Mouse (Mus musculus) cerebellum, postnatal 14 days (tissue): ENCODE data around the gene Gal3st2.
"Not testable (repeated sequence)": the region's sequence is repeated elsewhere in the genome, so short reads cannot be mapped to it uniquely, and the experiment has no call there.

Experiments used
- DNase-seq, 2 experiments: peaks; one replicate each; pipeline ENCODE4 v3.0.0; 2021; ENCODE audit warnings: mixed read lengths in 2 of 2

The Gal3st2 gene

GRCm38 (mm10) chr1:93871594-93872105, 10.5 kb downstream of the Gal3st2 start:
- not testable (repeated sequence) for DNase-seq

GRCm38 (mm10) chr1:93874405-93874804, 13.3 kb downstream of the Gal3st2 start:
- not testable (repeated sequence) for DNase-seq

- not testable (repeated sequence) for DNase-seq
Measured at GRCm38 (mm10) chr1:93881778-93882177, 20.7 kb downstream of the Gal3st2 start.

GRCm38 (mm10) chr1:93890936-93891335, 29.8 kb downstream of the Gal3st2 start:
- DNase-seq = peak in 1 of 2 experiments; percentile 31

GRCm38 (mm10) chr1:93897395-93897794, 36.3 kb downstream of the Gal3st2 start:
- DNase-seq = not testable (repeated sequence)

GRCm38 (mm10) chr1:93901291-93901690, 40.2 kb downstream of the Gal3st2 start:
- not testable (repeated sequence) for DNase-seq

GRCm38 (mm10) chr1:93906690-93907089, 45.6 kb downstream of the Gal3st2 start:
- DNase-seq = not testable (repeated sequence)

GRCm38 (mm10) chr1:93908977-93909586, 48.0 kb downstream of the Gal3st2 start:
- DNase-seq = not testable (repeated sequence)

- not testable (repeated sequence) for DNase-seq
Measured at GRCm38 (mm10) chr1:93911877-93912276, 50.8 kb downstream of the Gal3st2 start.

GRCm38 (mm10) chr1:93917160-93917559, 56.1 kb downstream of the Gal3st2 start:
- not testable (repeated sequence) for DNase-seq

GRCm38 (mm10) chr1:93918011-93918410, 56.9 kb downstream of the Gal3st2 start, which contains the start of gene Gal3st2b:
Gene Gal3st2b (plus strand): TSS chr1:93918311.
- not testable (repeated sequence) for DNase-seq

- not testable (repeated sequence) for DNase-seq
Measured at GRCm38 (mm10) chr1:93918775-93919174, 57.7 kb downstream of the Gal3st2 start.

GRCm38 (mm10) chr1:93919321-93919720, 58.2 kb downstream of the Gal3st2 start:
- not testable (repeated sequence) for DNase-seq

- not testable (repeated sequence) for DNase-seq
Measured at GRCm38 (mm10) chr1:93922609-93923008, 61.5 kb downstream of the Gal3st2 start.

GRCm38 (mm10) chr1:93923098-93923497, 62.0 kb downstream of the Gal3st2 start:
- not testable (repeated sequence) for DNase-seq
